Mouse (Mus musculus) induced T-regulatory cell, adult 2 months (primary cell): ENCODE measurements at regions not wholly inside any gene's neighbourhood (a gene's known extent, or its start where the extent isn't known, plus 50 kb on each side); places are given as distances from the start of the nearest gene placed in this dataset.
A peak's percentile ranks its signal among the peaks of the same experiment; 100 is the strongest.

Source experiments
- DNase-seq: peaks from one replicate; pipeline ENCODE4 v3.0.0-alpha.2; 2012; ENCODE audit warnings: low read depth

DNA sequence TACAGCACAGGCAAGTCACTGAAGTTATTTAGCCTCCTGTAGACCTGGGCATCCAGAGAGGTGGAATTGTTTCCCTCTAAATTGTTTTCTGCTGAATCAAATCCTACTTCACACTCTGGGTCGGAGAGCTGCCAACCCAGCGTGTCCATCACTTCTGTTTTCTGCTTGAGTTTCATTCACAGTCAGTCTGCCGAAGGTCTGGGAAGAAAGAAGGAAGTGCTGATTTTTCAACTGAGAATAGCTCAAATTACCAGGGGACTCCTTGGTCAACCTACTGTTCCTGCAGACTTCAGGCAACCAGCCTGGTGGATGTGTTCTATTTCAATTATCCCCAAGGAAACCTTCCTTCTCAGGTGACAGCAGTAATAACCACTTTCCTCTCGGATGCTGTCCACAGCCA lies 179.1 kb upstream of the Nckap5 start:
- no peak for DNase-seq

GRCm38 (mm10) chr1:127001700-127002099 lies 171.1 kb upstream of the Nckap5 start:
- no peak for DNase-seq

DNA sequence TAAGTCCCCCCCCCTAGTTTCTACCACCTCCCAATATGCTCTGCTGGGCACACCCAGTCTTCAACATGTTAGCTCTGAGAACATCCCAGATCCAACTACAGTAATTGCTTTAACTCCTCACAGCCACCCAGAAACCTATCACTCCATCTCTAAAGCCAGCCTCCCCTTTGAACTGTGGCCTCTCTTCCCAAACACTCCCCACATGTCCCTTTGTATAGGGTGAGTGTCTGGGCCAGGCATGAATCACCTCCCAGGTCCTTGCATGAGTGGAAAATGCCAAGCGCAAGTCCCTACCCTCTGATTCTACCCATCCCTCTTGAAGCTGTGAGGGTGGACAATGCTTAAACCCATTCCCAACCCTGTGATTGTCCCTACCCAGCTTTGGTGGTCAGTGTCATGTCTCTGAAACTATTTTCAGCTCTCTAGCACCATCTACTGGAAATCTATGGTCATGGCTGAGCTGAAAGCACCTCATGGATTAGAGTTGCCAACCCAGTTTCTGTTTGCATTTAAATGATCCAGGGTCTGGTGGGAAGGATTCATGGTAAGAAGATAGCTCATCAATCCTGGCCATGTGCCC lies 162.6 kb upstream of the Nckap5 start:
- DNase-seq, result peak; percentile 55

DNA sequence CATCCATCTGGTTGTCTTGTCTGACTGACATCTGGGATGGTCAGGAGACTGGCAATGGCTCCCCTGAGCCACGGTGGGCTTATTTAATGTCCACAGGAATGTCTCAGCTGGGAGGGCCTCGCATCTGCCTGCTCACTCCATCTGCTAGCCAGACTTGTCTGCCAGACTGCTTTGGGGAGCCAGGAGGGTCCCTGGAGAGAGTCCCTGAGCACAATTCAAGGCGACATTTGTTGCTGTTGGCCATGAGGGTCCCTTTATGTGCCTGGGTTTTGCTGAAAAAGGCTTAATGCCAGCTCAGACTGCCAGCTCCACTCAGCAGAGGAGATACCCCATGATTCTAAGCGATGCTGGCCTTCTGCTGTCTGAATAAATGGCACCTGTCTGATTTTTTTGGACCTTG lies 161.8 kb upstream of the Nckap5 start:
- DNase-seq, result no peak

GRCm38 (mm10) chr1:126982805-126983204 lies 152.2 kb upstream of the Nckap5 start:
- no peak for DNase-seq

GRCm38 (mm10) chr1:126980311-126980710 lies 149.7 kb upstream of the Nckap5 start:
- no peak for DNase-seq

GRCm38 (mm10) chr1:126973871-126974270 lies 143.3 kb upstream of the Nckap5 start:
- DNase-seq, result no peak

GRCm38 (mm10) chr1:126971777-126972421 lies 141.3 kb upstream of the Nckap5 start:
- no peak for DNase-seq

DNA sequence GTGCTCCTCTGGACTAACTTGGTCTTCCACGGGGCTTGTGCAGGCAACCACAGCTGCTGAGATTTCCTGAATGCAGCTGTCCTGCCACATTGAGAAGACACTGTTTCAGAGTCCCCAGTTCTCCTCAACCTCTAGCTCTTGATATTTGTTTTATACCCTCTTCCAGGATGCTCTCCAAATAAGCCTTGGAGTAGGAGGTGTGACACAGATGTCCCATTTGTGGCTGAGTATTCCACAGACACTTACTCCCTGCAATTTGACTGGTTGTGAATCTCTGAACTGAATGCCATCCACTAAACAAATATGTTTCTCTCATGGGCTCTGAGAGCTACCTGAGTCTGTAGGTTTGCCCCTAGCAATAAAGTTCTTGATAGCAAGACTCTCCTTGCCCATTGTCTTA lies 140.5 kb upstream of the Nckap5 start:
- DNase-seq, result no peak

GRCm38 (mm10) chr1:126966394-126966793 lies 135.8 kb upstream of the Nckap5 start:
- DNase-seq, result peak; percentile 25

DNA sequence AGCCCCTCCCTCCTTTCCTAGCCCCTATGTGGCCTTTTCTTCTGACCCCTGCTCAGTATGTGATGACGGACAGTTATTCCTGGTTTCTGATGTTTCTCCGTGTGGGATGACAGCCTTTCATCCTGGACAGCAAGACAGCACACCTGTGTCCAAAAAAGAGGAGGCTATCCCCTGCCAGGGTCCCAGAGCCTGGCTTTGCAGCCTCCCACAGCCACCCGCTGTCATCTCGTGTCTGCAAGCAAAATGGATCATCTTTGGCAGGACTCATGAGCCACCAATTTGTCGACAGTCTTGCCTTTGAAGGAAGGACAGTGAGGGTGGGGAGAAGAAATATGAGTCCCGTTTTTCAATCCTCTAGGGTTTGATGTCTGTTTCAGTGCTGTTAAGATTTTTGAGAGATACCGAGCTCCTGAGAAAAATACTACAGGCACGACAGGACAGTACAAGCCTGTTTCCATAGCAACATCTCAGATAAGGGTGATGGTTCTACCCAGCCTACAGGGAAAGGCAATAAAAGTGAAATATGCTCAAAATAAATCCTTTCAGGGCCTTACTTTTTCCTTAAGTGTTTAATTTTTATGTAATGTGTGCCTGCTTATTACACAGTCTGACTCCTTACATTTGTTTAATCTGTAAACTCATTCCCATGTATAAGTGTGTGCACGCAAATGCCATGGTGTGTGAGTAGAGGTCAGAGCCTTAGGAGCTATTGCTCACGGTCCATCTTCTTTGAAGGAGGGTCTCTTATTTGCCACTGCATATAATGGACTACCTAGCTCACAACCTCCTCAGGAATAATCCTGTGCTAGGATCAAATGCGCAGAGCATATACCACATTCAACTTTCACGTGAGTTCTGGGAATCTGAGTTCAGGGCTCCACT lies 125.5 kb upstream of the Nckap5 start:
- DNase-seq, result no peak

- no peak for DNase-seq
These were observed 117.3 kb upstream of the Nckap5 start for GRCm38 (mm10) chr1:126947860-126948259.

- DNase-seq, result no peak
These were observed 102.1 kb upstream of the Nckap5 start for GRCm38 (mm10) chr1:126932658-126933057.

DNA sequence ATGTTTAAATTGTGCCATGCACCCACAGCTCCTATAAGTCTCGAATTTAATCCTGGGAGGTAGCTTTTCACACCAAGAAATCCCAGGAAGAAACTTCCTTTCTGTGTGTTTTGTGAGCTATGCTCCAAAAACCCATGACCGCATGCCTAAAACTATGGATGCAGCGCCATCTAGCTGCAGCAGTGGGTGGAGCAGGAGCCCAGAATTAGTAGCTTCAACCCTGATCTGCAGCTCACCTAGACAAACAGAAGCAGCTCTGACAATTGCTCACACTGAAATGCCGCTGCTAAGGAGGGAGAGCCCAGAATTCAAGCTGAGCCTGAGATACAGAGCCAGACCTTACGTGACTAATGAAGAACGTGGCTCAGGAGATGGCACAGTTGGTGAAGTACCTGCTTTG lies 101.2 kb upstream of the Nckap5 start:
- peak; percentile 76 for DNase-seq

DNA sequence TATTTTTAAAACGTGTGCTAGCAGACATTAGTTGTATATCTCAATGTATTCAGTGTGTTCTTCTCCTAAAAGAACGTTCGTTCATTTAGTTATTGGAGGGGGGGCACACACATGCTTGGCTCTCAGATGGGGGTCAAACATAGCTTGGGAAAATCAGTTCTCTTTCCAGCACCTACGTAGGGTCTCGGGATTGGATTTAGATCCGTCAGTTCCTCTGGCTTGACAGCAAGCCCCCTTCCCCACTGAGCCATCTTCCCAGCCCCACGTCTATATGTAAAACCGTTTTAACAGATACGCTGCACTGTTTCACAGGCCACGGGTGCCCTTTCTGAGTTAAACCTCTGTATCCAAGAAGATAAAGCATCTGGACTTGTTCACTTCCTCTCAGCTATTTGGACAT lies 100.5 kb upstream of the Nckap5 start:
- no peak for DNase-seq

DNA sequence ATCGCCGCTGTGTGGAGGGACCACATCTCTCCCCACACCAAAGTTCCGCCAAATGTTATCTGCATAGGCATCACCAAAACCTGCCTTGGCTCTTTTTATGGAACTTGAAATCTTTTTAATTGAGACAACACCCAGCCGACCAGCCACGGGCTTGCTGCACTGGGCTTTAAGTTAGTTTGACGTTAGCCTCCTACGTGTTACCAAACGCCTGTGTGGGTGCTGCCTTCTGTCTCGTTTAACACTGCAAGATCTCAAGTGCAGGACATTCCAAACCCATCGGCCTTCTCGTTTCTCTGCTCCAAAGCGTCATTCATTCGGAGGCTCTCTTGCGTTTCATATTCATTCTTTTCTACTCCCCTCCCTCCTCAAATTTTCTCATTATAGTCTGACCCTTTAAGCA lies 100.0 kb upstream of the Nckap5 start:
- no peak for DNase-seq

- peak; percentile 50 for DNase-seq
These were observed 99.1 kb upstream of the Nckap5 start for GRCm38 (mm10) chr1:126929666-126930065.

GRCm38 (mm10) chr1:126928186-126928585 lies 97.6 kb upstream of the Nckap5 start:
- no peak for DNase-seq

- DNase-seq, result no peak
These were observed 94.8 kb upstream of the Nckap5 start for GRCm38 (mm10) chr1:126925150-126926035.

DNA sequence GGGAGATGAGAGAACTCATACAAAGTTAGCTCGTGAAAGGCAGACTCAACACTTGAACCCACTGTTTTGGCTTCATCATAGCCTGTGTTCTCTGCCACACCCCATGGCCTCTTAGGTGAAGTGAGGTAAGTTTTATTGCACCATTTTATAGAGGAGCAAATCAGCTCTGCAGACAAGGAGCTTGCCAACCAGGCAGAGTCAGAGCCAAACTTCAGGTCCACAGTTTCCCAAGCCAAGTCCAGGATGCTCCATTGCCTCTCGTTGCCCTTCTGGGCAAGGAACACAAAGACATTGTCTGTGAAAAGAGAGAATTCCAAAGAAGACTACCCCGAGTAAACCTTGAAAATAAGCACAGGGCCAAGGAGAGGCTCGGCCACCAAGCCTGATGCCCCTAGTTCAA lies 93.4 kb upstream of the Nckap5 start:
- no peak for DNase-seq

DNA sequence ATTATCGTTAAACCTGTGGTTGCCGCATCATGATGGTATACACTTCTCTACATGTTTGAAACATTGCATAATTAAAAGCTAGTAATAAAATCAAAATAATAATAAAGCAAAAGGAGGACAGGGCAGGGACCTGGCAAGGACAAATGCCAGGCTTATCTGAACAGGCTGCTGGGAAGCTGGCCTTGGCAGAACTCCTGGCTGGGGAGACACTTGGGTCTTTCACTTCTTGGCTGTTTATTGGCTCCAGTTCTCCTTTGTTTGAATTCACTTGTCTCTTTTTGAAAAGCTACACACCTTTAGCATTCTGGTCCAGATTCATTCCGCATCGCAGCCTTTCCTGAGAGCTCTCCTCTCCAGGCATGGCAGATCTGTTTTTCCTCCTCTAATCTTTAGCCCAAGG lies 91.6 kb upstream of the Nckap5 start:
- no peak for DNase-seq

DNA sequence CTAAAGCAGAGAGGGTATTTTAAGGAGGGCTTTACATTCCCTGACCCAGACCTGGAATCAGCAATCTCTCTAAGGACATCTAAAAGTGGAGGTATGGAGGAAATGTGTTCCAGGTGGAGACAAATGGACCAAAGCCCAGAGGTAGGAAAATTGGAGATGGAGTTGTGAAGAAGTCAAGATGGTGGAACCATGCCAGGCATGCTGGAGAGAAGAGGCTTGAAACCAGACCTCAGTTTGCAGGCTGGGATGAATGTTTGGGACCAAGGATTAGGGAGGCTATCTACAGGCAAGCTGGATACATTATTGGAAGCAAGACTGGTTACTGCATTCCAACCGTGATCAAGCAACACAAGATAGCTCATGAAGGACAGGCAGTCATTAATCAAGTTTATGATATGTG lies 88.3 kb upstream of the Nckap5 start:
- DNase-seq, result no peak
